Mouse (Mus musculus): Measurements from ENCODE around the gene Olfr829.
"Not testable (repeated sequence)": the region's sequence is repeated elsewhere in the genome, so short reads cannot be mapped to it uniquely, and the experiment has no call there.

Olfr829 gene

DNA sequence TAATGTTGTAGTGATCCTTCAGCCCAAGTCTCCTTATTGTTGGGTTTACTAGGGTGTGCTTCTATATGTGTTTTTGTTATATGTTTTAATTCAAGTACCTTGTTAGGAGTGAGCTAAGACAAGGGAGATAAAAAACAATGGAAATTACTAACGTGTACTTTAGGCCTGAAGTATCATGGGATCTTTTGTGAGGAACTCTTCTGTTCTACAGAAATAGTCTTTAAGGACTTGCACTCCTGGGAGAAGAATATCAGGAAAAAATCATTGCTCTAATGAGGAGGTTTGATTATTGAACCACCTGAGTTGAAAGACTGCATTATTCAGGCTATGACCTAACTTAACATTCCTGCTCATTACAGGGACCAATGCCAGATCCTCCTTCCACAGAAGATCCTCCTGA, at the start of gene Olfr829:
Gene Olfr829, plus strand, starts transcription at position 301 of the 400 bp plus-strand sequence.
- TF ChIP-seq CTCF (conservative IDR thresholded peaks at IDR 0.05; ENCODE audit: low read length): no peak
- TF ChIP-seq POU5F1 (IDR thresholded peaks at IDR 0.05; ENCODE audit: borderline replicate concordance, low read length): no peak
- TF ChIP-seq NANOG (IDR thresholded peaks at IDR 0.05; ENCODE audit: borderline replicate concordance, low read length): no peak
- no peaks in the 10 kb centered on the region; the same call in 1 of the 2 replicates for H3K9me3 ChIP-seq (ENCODE audit: low read length)

DNA sequence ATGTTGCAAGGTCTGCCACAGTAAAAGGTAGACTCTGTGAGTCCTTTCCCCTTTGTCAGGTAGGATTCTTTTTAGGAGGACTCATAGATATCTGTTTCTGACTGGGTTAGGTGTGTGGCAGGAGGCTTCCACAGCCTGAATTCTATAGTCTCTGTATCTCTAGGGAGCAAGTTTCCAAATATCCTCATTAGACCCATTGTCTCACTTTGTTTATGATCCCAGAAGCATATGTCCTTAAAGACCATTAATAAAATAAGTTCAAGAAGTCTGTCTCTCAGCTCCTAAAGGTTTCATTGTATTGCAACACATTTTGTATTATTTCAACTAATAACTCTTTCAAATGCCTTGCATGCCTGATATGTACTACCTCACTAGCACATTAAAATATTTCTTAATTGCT, 35.3 kb upstream of the Olfr829 start, which contains the start of gene Olfr828:
Gene Olfr828, minus strand, starts transcription at position 101 of the 400 bp plus-strand sequence.
- Histone ChIP-seq H3K4me3 (replicated peaks; ENCODE audit: low read length) (no peak within 1 kb of the TSS), H3K36me3 (ENCODE audit: insufficient read depth, low read length) (no peaks in the 10 kb centered on the region), H3K9me3 (ENCODE audit: low read length) (peaks cover 7% of the 10 kb centered on the region), H3K27me3 (ENCODE audit: insufficient read depth, low read length) (no peaks in the 10 kb centered on the region), H3K4me1 (replicated peaks; ENCODE audit: low read depth, low read length) (no peaks in the 10 kb centered on the region)
- TF ChIP-seq NANOG (IDR thresholded peaks at IDR 0.05; ENCODE audit: borderline replicate concordance, low read length) (no peak), POU5F1 (IDR thresholded peaks at IDR 0.05; ENCODE audit: borderline replicate concordance, low read length) (no peak)

More for the DNA sequence above, at the start of gene Olfr829:
- Histone ChIP-seq H3K27me3 (ENCODE audit: insufficient read depth, low read length) (no peaks in the 10 kb centered on the region), H3K36me3 (ENCODE audit: insufficient read depth, low read length) (no peaks in the 10 kb centered on the region), H3K4me3 (replicated peaks; ENCODE audit: low read length) (no peak within 1 kb of the TSS), H3K4me1 (replicated peaks; ENCODE audit: low read depth, low read length) (no peaks in the 10 kb centered on the region)

DNA sequence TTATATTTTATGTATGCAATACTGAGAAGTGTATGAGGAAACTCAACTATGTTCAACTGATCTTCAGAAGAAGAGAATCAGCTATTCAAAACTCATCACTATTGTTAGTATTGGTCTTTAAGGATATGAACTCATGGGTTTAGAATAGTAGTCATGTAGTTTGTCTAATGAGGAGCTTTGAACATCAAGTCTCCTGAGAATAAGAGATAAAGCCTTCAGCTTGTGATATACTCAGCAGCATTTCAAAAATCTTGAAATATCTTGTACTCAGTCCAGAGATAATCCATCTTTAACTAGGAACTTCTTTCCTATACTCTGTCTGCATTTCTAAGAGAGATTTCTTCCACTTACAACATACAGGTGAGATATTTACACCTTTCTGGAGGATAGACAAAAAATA, 19.7 kb downstream of the Olfr829 start, which contains the start of gene Olfr830:
Gene Olfr830, plus strand, starts transcription at position 301 of the 400 bp plus-strand sequence.
- H3K27me3 ChIP-seq (ENCODE audit: insufficient read depth, low read length): no peaks in the 10 kb centered on the region
- no peaks in the 10 kb centered on the region for H3K36me3 ChIP-seq (ENCODE audit: insufficient read depth, low read length)
- H3K9me3 ChIP-seq (ENCODE audit: low read length): no peaks in the 10 kb centered on the region
- H3K4me3 ChIP-seq (replicated peaks; ENCODE audit: low read length): no peak within 1 kb of the TSS
- H3K4me1 ChIP-seq (replicated peaks; ENCODE audit: low read depth, low read length): no peaks in the 10 kb centered on the region
- no peak for TF ChIP-seq POU5F1 (IDR thresholded peaks at IDR 0.05; ENCODE audit: borderline replicate concordance, low read length)
- no peak for TF ChIP-seq NANOG (IDR thresholded peaks at IDR 0.05; ENCODE audit: borderline replicate concordance, low read length)
- TF ChIP-seq CTCF (conservative IDR thresholded peaks at IDR 0.05; ENCODE audit: low read length): no peak

DNA sequence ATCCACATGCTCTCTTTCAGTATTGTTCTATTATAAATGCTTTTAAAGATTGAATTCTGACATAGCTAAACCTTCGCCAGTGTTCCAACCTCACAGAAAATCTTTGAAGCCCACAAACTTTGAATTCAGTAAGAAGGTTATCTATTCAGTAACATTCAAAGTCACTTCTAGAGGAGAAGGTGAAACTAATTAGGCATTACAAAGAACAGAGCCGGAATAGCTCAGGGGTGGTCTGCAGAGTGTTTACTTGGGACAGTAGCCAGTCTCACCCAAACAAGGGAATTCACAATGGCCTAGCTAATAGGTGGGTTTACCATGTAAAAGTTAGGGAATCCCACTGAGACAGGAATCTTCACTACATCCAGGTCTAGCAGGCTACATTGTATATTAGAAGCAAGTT, 53.0 kb downstream of the Olfr829 start:
- H3K4me1 ChIP-seq (replicated peaks; ENCODE audit: low read depth, low read length); H3K36me3 ChIP-seq (ENCODE audit: insufficient read depth, low read length); H3K27me3 ChIP-seq (ENCODE audit: insufficient read depth, low read length); H3K4me3 ChIP-seq (replicated peaks; ENCODE audit: low read length): not testable (repeated sequence)
- H3K9me3 ChIP-seq (ENCODE audit: low read length): peaks cover 66% of the 10 kb centered on the region
- TF ChIP-seq NANOG (IDR thresholded peaks at IDR 0.05; ENCODE audit: borderline replicate concordance, low read length): peak; percentile 51; the same call in 1 of the 2 replicates
